Mouse (Mus musculus) bone marrow macrophage, adult 2 months (primary cell): ENCODE measurements around the gene Slc16a12.

ENCODE experiments used
- CTCF ChIP-seq: IDR thresholded peaks from 2 replicates; pipeline ENCODE4 v1.5.1; 2012; ENCODE audit warnings: low read depth, mild to moderate bottlenecking, low read length, moderate library complexity
- POLR2A ChIP-seq: IDR thresholded peaks from 2 replicates; pipeline ENCODE4 v1.6.1; 2012; ENCODE audit warnings: mild to moderate bottlenecking, low read depth, low read length, borderline replicate concordance

DNA sequence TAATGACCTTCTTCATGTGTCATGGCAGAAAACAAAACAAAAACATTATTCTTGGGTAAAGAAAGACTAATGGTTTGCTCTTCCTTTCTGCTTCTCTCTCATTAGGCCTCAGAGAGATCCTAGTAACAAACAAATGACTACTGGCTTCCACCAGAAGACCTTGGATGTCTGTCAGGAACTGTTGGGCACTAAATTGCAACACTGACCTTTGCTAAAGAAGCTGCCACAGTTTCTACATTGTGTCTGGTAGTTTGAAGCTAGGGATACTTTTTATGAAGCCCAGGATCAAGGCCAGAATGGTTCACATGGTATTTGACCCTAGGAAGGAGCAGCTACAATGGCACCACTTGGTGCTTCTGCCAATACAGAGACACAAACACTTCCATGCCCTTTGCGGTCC is 41.9 kb downstream of the Slc16a12 start:
- TF ChIP-seq POLR2A (no peak), CTCF (no peak)
